Mouse (Mus musculus) liver, embryonic 14.5 days (tissue): ENCODE results near the gene Krt33a.

Experiments used
- CTCF ChIP-seq: IDR thresholded peaks from 2 replicates; pipeline ENCODE4 v1.5.1; 2016; ENCODE audit warnings: antibody characterized with exemption, low read depth, control low read depth
- EP300 ChIP-seq: IDR thresholded peaks from 2 replicates; pipeline ENCODE4 v1.6.1; 2016; ENCODE audit warnings: antibody characterized with exemption, low read depth

DNA sequence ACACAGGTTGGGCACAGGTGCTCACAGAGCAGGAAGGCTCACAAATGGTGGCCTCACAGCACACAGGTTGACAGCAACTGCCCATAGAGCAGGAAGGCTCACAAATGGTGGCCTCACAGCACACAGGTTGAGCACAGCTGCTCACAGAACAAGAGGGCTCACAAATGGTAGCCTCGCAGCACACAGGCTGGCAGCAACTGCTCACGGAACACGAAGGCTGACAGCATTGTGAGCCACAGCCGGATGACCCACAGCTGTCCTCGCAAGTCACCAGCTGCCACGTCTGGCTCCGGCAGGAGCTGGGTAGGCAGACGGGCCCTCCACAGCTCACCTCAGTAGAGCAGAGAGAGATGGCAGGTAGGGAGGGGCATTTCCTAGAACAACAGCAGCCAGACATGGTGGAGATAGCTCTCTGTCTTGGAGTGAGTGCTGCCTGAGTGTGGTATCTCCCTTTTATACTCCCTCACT is 29.8 kb downstream of the Krt33a start, which contains the start of gene Krtap16-1:
- TF ChIP-seq EP300 (no peak), CTCF (no peak)
